Mouse (Mus musculus): ENCODE results near the gene Foxn1.

Foxn1 gene

DNA sequence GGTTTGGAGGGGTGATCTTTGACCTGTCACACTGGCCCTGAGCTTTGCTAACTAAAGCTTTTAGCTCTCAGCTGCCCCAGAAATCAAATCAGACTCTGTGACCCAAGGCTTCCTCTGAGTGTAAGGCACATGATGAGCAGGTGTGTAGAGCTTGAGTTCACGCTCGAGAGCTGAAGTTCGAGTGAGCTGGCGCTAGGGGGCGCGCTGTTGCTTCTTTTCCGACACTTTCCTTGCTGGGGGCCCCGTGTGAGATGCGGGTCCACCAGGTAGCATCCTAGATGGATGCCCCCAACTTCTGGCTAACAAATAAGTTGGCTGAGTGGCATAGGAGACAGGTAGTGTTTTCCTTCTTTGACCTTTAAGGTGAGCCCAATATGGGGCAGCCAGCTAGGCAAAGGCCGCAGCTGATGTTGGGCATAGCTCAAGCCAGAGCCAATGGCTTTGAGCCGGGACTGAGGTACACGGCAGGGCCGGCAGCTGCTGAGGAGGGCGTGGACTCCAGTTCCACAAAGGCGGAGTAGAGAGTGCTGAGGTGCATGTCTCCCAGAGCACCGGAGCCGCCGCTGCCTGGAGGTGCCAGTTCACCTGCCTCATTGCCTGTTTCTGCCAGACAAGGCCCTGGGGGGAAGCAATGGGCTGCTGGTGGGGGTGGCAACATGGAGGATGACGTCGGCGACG, 27.9 kb downstream of the Foxn1 start:
- DNase-seq (ENCODE audit: low read depth, low spot score): peak; percentile 86

DNA sequence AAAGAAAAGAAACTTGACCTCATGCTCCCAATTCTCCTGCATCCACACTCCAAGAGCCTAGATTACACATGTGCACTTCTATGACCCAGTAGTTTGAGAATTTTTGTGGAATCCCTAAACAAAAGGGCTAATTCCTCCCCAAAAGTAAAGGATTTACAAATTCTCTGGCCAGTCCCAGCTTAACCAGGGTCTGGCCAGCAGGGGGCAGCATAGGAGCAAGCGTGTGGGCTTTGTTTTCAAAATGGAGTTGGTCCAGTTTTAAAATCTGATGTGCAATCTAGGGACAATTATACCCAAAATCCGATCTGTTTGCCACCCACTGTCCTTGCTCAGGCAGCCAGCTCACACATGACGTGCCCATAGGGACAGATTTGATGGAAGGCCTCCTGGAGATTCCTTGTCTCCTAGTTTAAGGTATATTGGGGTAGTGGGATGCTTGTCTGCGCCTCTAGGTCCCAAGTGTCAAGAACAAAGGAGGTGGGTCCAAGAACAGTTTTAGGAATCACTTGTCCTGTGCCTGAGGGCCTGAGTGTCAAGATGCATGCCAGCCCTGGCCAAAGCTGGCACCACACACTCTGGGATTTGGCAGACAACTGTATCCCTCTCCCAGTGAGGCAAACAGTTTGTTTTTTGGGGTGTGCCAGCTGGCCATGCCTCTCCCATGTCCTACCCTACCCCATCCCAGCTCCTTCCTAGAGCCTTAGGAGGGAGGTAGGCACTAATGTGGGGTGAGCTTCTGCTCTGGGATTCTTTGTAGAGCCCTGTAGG, 30.7 kb downstream of the Foxn1 start:
- peak; percentile 82 for DNase-seq (ENCODE audit: low read depth, low spot score)

DNA sequence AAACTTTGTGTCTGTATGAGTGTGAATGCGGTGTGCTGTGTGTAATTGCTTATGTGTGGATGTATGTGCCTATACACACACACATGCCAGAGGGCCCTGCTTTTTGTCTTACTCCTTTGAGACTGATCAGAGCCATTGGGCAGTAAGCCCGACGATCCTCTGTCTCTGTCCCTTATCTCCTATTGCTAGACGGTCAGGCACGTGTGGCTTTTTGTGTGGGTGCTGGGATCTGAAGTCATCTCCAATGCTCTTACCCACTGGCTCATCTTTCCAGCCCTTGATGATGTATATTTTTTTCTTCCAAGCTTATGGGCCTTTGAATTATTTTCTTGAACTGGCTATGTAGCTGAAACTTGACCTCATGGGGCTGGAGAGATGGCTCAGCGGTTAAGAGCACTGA, 31.5 kb downstream of the Foxn1 start:
- DNase-seq (ENCODE audit: low read depth, low spot score): no peak

DNA sequence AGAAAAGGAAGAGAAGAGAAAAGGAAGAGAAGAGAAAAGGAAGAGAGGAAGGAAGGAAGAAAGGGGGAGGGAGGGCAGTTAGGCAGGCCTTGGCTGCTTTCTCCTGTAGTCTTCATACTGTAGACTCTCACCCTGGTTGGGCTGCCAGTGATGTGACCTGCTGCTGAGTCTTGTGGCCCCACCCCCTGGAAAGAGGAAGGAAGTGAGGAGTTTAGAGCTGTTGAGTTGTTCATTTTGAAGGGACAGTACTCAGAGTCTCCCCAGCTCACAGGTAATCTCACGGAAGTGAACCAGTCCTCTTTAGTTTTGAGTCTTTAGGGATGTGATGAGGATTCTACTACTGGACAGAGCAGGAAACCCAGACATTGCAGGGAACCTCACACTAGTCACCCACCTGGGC, 33.3 kb downstream of the Foxn1 start:
- no peak for DNase-seq (ENCODE audit: low read depth, low spot score)

DNA sequence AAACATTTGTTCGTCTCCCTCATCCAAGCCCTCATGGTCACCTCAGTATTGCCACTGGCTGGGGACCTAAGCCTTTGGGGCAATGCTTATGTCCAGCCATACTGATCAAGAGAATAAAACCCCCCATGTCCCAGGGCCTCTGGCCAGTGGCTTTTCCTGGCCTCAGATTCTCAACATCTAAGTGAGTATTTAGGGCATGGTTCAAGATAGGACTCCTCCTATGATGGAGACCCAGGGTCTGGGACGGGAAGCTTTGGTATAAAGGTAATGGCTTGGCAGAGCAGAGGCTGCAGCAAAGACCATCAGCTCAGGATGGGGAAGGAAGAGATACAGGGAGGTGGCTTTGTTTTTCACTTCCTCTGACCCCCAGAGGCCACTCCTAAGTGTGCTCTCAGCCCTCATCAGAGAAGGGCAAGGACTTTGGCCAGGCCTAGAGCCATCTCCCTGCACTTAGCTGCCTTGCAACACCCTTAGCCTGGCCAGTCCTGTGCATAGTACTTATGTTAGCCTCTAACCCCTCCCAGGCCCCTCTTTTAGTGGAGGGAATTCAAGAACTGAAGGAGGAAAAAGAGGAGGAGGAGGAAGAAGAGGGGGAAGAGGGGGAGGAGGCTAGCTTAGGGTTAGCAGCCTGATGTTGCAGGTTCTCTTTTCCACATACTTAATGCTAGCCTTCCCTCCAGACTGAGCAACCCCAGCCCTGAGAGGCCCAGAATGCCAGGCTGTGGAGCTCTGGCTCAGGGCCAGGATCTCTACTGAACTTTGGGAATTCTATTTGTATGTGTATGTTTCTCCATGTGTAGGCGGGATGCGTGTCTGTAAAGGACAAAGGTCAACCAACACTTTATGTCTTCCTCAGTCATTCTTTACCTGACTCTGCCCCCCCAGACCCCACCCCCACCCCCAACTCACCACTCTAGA, 36.7 kb downstream of the Foxn1 start:
- no peak for DNase-seq (ENCODE audit: low read depth, low spot score)

DNA sequence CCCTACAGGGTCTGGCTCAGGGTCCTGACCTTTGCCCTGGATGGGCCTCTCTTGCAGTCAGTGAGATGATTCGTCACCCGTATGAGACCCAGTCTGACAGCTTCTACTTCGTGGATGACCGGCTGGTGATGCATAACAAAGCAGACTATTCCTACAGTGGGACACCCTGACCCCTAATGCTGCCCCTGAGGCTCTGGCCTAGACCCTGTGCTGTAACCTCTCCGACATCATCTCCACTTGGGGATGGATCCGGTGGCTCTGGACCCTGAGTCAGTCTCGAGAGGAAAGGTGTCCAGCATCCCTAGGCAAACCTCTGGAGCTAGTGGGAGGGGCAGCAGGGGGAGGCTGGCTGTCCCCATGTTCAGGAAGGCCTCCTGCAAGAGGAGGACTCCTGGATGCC, 37.9 kb downstream of the Foxn1 start:
- no peak for DNase-seq (ENCODE audit: low read depth, low spot score)

DNA sequence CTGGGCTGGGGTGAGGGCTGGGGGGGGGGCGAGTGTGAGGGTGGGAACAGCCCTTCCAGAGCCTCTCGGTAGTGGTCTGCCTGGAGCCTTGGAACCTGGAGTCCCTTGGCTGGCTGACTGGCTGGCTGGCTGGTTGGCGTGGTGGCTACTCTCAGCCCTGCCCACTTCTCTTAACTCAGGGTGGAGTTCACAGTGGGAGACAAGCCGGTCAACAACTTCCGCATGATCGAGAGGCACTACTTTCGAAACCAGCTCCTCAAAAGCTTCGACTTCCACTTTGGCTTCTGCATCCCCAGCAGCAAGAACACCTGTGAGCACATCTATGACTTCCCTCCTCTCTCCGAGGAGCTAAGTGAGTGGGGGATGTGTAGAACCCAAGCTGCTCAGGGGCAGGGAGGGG, 38.5 kb downstream of the Foxn1 start:
- peak; percentile 39 for DNase-seq (ENCODE audit: low read depth, low spot score)

DNA sequence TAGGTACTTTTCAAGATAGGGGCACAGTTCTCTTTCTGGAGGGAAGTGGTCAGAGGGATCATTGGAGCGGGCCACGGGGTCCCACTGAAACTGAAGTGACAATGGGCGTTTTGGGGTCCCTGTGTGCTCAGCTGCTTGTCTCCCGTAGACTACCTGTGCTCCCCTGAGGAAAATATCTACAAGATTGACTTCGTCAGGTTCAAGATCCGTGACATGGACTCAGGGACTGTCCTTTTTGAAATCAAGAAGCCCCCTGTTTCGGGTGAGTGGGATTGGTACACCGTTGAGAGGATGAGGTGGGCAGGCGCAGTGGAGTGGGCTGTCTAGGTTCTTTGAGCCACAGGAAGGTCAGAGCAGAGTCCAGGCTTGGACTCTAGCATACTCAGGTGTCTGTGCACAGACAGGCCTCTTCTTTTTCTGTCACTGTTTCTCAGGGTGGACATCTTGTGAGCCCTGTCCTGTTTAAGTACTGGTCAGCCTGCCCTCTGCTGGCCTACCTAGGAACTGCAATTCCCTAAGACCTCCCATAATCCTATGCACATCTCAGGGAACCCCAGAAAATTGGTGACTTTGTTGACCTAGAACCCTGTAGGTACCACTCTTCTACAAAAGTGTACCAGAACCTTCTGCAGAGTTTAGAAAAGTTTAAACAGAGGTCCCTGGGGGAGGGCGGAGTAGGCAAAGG, 39.1 kb downstream of the Foxn1 start:
- DNase-seq (ENCODE audit: low read depth, low spot score): peak; percentile 76

DNA sequence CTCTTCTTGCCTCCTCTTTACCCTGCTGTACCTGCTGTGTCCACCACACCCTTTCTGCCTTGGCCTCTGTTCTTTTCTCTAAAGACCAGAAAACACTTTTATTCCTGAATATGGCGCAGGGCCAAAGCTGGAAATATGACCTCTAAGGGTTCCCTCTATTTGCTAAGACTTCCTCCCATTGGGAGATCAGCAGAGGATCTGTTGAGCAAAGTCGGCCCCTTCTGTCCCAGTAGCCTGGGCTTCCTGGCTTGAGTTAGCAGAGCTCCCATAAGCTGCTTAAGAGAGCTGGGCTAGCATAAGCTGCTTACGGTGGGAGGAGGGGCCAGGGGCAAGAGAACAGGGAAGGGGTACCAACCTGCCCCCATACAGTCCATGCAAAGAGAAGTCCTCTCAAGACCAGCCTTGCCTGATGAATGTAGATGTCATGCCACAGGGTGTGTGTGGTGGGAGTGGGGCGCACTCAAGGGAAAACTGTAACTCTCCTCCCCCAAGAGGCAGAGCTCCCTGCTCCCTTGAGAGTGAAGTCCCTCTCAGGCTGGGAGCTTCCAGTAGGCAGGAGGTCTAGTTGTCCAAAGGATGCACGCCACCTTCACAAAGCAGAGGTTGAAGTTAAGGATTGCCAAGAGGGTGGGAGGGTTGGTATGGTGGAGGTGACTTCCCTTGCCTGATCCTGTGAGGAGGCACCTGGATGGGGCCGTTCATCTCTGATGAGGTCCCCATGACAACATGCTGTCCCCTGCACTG, 39.9 kb downstream of the Foxn1 start:
- no peak for DNase-seq (ENCODE audit: low read depth, low spot score)

DNA sequence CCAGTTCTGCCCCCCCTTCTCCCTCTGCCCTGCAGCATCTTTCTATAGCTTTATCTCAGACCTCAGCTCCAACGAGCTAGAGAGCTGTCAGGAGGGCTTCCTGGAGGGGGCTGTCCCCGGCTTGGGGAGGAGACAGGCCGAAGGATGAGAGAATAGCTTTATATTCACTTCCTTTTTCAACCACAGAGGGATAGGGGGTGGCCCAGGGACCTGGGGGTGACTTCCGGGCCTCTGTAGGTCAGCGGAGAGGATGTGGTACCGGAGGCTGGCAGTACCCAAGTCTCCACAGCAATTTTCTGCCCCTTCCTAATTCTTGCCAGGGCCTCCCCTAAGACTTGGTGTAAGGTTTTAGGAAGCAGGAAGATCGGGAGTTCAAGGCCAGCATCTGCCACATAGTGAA, 40.6 kb downstream of the Foxn1 start:
- no peak for DNase-seq (ENCODE audit: low read depth, low spot score)

DNA sequence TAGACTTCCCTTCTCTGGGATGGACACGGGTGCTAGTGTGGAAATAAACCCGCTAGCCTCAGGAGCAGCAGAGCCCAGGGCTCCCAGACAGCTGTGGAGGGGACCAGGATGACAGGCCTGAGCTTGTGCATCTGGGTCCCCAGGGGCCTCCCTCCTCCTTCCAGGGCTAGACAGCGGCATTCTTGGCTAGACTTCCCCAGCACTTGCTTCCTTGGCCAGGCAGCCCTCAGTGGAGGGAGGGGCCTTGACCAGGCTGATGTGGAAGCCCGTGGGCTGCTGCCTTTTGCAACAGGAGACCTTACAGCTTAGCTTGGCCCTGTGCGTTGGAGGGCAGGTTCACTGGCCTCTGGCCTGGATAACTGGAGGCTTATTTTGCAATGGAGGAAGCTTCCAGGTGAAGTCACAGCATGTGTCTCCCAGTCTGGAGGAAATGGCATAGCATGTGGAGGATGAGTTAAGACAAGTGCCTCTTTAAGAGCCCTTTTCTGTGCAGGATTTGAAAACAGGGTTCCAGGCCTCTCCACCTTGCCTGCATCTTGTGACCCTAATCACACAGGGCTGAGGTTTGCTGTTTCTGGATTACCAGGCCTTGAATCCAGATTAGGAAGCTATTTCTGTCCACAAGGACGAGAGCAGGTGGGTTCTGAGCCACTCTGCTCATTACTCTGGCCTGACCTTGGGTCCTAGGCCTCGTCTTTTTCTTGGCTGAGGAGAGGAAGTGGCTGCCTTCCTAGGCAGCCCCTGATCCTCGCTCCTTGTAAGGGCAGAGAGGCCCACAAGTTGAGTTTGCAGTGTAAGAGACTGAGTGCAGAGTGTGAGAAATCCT, 41.3 kb downstream of the Foxn1 start:
- no peak for DNase-seq (ENCODE audit: low read depth, low spot score)

DNA sequence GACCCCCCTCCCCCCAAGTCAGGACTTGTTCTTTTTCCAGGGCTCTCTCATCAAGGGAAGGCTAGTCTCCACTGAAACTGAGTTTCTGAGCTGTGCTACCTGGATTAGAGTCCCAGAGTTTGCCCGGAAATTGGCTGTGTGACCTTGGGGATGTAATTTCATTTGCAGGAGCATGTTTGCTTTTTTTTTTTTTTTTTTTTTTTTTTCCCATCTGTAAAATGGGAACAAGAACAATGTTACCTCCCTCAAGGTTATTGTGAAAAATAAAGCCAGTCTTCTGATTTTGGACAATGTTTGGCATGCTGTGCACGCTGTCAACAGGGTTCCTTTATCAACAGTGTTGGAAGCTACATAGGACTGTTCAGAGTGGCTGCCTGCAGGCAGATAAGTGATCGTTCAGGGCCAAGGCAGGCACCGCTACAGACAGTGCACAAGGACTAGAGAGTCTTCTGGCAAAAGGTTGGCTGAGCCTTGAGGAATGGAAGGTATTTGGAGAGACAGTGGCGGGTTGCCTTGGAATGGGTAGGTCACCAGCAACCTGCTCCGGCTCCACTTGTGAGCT, 41.9 kb downstream of the Foxn1 start:
- DNase-seq (ENCODE audit: low read depth, low spot score): no peak

DNA sequence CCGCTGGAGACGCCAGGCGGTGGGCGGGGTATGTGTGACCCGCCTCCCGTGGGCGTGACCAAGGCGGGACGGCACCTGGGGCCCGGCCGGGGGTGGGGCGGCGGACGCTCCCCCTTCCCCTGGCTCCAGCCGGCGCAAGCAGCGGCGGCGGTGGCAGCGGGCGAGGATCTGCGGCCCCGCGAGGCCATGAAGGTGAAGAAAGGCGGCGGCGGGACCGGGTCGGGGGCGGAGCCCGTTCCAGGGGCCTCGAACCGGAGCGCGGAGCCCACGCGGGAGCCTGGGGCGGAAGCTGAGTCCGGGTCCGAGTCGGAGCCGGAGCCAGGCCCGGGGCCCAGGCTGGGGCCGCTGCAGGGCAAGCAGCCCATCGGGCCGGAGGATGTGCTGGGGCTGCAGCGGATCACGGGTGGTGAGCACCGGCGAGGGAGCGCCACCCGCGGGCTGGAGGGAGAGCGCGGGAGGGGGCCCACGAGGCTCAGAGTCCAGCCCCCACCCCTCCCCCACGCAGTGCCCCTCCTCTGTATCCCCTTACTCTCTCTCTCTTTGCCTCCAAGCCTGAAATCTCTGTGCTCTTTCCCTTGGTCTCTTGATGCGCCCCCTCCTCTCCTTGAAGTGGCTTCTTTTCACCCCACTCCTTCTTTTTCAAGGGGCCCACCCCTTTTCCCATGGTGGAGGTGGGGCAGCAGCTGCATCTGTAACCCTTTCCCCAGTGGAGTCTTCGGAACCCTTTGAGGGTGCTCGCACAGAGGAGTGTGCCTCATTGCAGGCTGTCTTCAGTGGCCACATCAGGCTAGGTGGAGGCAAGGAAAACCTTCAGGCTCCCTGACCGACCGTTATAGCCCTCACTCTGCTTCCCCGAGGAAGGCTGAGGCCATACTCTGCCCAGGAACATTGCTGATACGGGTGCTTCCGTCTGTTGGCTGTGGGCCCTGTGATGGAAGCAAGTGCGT, 42.7 kb downstream of the Foxn1 start, which contains the start of gene Unc119:
Unc119 (plus strand) TSS at position 102 of the 947 bp plus-strand sequence.
- peak; percentile 80 for DNase-seq (ENCODE audit: low read depth, low spot score)

DNA sequence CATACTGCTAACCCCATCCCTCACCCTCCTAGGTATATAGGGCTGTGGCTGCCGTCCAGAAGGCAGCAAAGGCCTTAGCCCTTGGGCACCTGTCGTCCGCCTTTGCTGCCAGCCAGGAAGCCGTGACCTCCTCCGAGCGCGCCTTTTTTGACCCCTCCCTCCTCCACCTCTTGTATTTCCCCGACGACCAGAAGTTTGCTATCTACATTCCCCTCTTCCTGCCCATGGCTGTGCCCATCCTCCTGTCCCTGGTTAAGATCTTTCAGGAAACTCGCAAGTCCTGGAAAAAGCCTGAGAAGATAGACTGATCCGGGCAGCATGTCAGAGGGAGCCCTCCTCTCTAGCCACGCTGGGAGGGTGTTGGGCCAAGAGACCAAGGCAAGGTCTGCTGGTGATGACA, 44.7 kb downstream of the Foxn1 start:
- DNase-seq (ENCODE audit: low read depth, low spot score): no peak

DNA sequence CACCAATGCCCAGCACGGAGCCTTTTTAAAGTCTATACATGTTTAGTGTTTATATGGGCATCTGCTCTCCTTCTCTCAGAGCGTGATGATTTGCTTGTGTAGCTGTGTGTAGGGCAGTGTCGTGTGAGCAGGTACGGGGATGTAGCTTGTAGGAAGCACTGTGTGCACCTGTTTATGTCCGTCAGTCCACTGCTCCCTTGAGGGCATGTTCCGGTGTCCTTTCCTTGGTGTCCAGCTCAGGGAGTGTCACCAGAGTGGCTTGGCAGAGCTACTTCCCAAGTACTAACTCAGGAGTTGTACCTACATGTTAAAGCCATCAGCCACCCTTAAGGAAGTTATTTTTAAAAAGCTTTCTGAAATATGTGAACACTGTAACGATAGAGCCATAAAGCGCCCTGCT, 49.3 kb downstream of the Foxn1 start:
- no peak for DNase-seq (ENCODE audit: low read depth, low spot score)

DNA sequence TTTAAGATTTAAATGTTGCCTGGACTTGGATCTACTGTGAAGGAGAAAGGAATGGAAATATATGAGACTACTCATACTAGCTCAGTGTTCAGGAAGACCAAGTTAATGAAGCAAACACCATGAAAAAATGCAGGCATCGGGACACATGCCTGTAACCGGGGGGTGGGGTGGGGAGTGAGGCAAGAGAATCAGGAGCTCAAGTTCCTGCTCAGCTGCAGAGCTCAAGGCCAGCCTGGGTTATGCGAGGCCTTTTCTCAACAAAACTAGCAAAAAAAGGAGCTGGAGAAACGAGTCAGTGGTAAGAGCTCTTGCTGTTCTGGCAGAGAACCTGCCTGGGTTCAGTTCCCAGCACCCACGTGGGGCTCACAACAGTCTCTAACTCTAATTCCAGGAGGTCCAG, 52.4 kb downstream of the Foxn1 start:
- no peak for DNase-seq (ENCODE audit: low read depth, low spot score)

DNA sequence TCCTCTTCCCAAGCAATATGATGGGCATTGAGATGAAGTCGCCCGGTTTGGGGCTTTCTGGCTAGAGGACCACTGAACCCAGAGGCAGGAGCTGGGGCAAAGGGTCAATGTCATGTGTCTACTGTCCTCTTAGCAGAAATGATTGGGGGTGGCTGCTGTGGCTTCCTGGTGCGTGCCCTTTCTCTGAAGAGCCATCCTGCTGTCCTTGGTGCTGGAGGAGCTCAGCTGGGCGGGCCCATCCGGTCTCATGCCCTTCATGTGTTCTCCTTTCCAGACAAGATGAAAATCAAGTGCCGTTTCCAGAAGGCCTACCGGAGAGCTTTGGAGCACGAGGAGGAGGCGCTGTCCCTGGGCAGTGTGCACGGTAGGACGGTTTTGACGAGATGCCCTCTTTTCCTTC, 53.7 kb downstream of the Foxn1 start:
- peak; percentile 49 for DNase-seq (ENCODE audit: low read depth, low spot score)

DNA sequence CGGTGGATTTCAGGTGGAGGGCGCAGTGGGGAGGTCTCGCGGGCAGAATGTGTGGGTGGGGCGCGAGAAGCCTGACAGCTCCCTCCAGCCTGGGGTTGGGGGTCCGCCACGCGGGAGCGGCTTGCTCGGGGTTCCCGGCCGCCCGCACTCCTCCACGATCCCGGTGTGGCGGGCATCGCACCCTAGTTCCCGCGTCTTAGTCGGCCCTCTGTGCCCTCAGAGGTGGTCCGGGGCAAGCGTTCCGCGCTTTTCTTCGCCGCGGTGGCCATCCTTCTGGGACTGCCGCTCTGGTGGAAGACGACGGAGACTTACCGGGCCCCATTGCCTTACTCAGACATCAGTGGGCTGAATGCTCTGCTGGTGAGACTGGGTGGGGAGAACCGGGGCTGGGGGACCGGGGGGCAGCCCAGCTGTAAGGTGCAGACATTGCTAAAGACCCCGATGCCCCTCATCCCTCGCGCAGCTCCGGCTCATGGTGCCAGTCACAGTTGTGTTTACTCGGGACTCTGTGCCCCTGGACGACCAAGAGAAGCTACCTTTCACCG, 57.8 kb downstream of the Foxn1 start:
- DNase-seq (ENCODE audit: low read depth, low spot score): no peak

Measured in ZHBTc4 (cell line).